Mouse (Mus musculus) liver, embryonic 14.5 days (tissue): ENCODE results near the gene Gm13696. TPM values are rescaled to one million over a fixed set of nuclear protein-coding genes. Genes with fewer than 3 reads are reported as not detected.
"Not testable (repeated sequence)": the region's sequence is repeated elsewhere in the genome, so short reads cannot be mapped to it uniquely, and the experiment has no call there.

Source experiments
- ATAC-seq: fragments of 200-750 bp; cut with Nextera tagmentation; 2 replicates; pipeline ENCODE4 v1.8.0; 2017; ENCODE audit warnings: moderate number of reproducible peaks, mild to moderate bottlenecking, moderate library complexity; ENCODE audit not compliant: insufficient read depth
- DNase-seq, 3 experiments: peaks; one replicate each; pipeline ENCODE4 v3.0.0-alpha.2; 2012 to 2013; ENCODE audit warnings: low read depth in 3 of 3, low spot score in 3 of 3
- H3K27ac ChIP-seq: fragments of 300-500 bp; sonication (generic); 2 replicates; pipeline ENCODE4 v1.5.1; 2014; ENCODE audit warnings: moderate library complexity, mild to moderate bottlenecking, control low read depth, inconsistent platforms
- H3K27me3 ChIP-seq: fragments of 300-500 bp; sonication (generic); 2 replicates; pipeline ENCODE4 v1.6.1; 2014; ENCODE audit warnings: mild to moderate bottlenecking, low read length, moderate library complexity; ENCODE audit not compliant: control insufficient read depth, insufficient read depth
- H3K36me3 ChIP-seq: fragments of 300-500 bp; sonication (generic); replicated peaks from 2 replicates; pipeline ENCODE4 v1.6.1; 2014; ENCODE audit warnings: low read depth; ENCODE audit not compliant: control insufficient read depth, insufficient read depth
- H3K4me1 ChIP-seq, 2 experiments: fragments of 200-500 bp in 1 of 2; fragments of 300-500 bp in 1 of 2; sonication (generic) in 1 of 2; replicated peaks; 2 replicates each; pipeline ENCODE4 v1.6.1; 2012 to 2014; ENCODE audit warnings: antibody characterized with exemption in 1 of 2, inconsistent platforms in 1 of 2, low read length in 1 of 2; ENCODE audit not compliant: control insufficient read depth in 2 of 2, insufficient read depth in 2 of 2
- H3K4me2 ChIP-seq: fragments of 300-500 bp; sonication (generic); 2 replicates; pipeline ENCODE4 v1.6.1; 2014; ENCODE audit warnings: low read depth, mild to moderate bottlenecking, control low read depth, moderate library complexity
- H3K4me3 ChIP-seq, 2 experiments: fragments of 200-500 bp in 1 of 2; fragments of 300-500 bp in 1 of 2; sonication (generic) in 1 of 2; 2 replicates each; pipeline ENCODE4 v1.5.1; 2012 to 2014; ENCODE audit warnings: low read depth in 2 of 2, low read length in 2 of 2, mild to moderate bottlenecking in 2 of 2, control low read depth in 1 of 2, inconsistent platforms in 1 of 2, moderate library complexity in 1 of 2; ENCODE audit not compliant: insufficient read depth in 1 of 2
- H3K9ac ChIP-seq: fragments of 300-500 bp; sonication (generic); replicated peaks from 2 replicates; pipeline ENCODE4 v1.6.1; 2014; ENCODE audit warnings: mild to moderate bottlenecking, control low read depth, moderate library complexity
- H3K9me3 ChIP-seq: fragments of 300-500 bp; sonication (generic); 2 replicates; pipeline ENCODE4 v1.6.1; 2016; ENCODE audit warnings: low read length, mixed read lengths; ENCODE audit not compliant: control insufficient read depth
- CTCF ChIP-seq: IDR thresholded peaks from 2 replicates; pipeline ENCODE4 v1.5.1; 2016; ENCODE audit warnings: antibody characterized with exemption, low read depth, control low read depth
- EP300 ChIP-seq: IDR thresholded peaks from 2 replicates; pipeline ENCODE4 v1.6.1; 2016; ENCODE audit warnings: antibody characterized with exemption, low read depth
- WGBS: fragments of 180-500 bp; shearing (Covaris S2); extraction: QIAGEN DNeasy Blood & Tissue Kit; methylation state at CpG from one replicate; pipeline ENCODE4 v1.1.7; 2014; ENCODE audit not compliant: insufficient replicate concordance; 5-methylcytosine and 5-hydroxymethylcytosine counted together
- polyA plus RNA-seq, 2 experiments: library from polyadenylated mRNA; depleted of rRNA in 1 of 2; stranded (reverse) in 1 of 2; unstranded in 1 of 2; fragments of >200 nt; fragmentation: Nextera tagmentation in 1 of 2; extraction: Ambion mirVana in 1 of 2; gene quantifications; 2 replicates each; pipeline versions ENCODE4 v1.2.1 to v1.2.3; 2012 to 2014

Gm13696 gene
- polyA plus RNA-seq (2012; rRNA removed): not detected in 2 replicates
- not detected in 2 replicates for polyA plus RNA-seq (2014; fragmentation: Nextera tagmentation; extraction: Ambion mirVana)

- not testable (repeated sequence) for H3K27me3 ChIP-seq, H3K9me3 ChIP-seq, H3K36me3 ChIP-seq, DNase-seq, H3K4me2 ChIP-seq, H3K9ac ChIP-seq, H3K27ac ChIP-seq, H3K4me1 ChIP-seq, ATAC-seq, H3K4me3 ChIP-seq
- no CpG with 5 or more reads among the region's 6 CpGs for WGBS
Measured at GRCm38 (mm10) chr2:83972823-83973222, at the start of gene Gm13696. Gene Gm13696, plus strand, starts transcription at chr2:83973123.

GRCm38 (mm10) chr2:83929478-83930088, 43.3 kb upstream of the Gm13696 start:
- H3K9ac ChIP-seq: no peak overlapping the region
- ATAC-seq (no peak), DNase-seq (no peak)
- TF ChIP-seq CTCF (no peak), EP300 (no peak)
- H3K36me3 ChIP-seq: no peaks in the 10 kb centered on the region
- no peak overlapping the region for H3K27ac ChIP-seq
- H3K9me3 ChIP-seq: no peaks in the 10 kb centered on the region
- 14% methylated on average over 2 of the region's 2 CpGs for WGBS
- H3K4me3 ChIP-seq: no peak overlapping the region
- H3K4me2 ChIP-seq: no peak overlapping the region
- no peaks in the 10 kb centered on the region for H3K4me1 ChIP-seq
- no peaks in the 10 kb centered on the region for H3K27me3 ChIP-seq

GRCm38 (mm10) chr2:83940931-83941361, 32.0 kb upstream of the Gm13696 start, which contains the start of gene Zswim2:
Gene Zswim2, minus strand, starts transcription at chr2:83941228.
- H3K4me1 ChIP-seq: no peaks in the 10 kb centered on the region; a peak in 1 of 4 replicates
- no peak for DNase-seq
- H3K4me3 ChIP-seq: no peak within 1 kb of the TSS
- no peaks in the 10 kb centered on the region for H3K9me3 ChIP-seq
- 2% methylated on average over 20 of the region's 20 CpGs for WGBS
- TF ChIP-seq EP300 (no peak), CTCF (no peak)
- H3K27me3 ChIP-seq: no peaks in the 10 kb centered on the region
- no peak within 1 kb of the TSS for H3K9ac ChIP-seq
- H3K4me2 ChIP-seq: no peak within 1 kb of the TSS; the same call in 1 of the 2 replicates
- no peaks in the 10 kb centered on the region for H3K36me3 ChIP-seq
- H3K27ac ChIP-seq: no peak within 1 kb of the TSS
- no peak for ATAC-seq

GRCm38 (mm10) chr2:83941378-83941777, 31.5 kb upstream of the Gm13696 start:
- TF ChIP-seq CTCF (no peak), EP300 (no peak)
- DNase-seq: no peak
- no peaks in the 10 kb centered on the region for H3K27me3 ChIP-seq

GRCm38 (mm10) chr2:83941792-83942191, 31.1 kb upstream of the Gm13696 start:
- Histone ChIP-seq H3K4me2 (no peak overlapping the region), H3K27ac (no peak overlapping the region), H3K36me3 (no peaks in the 10 kb centered on the region), H3K4me3 (no peak overlapping the region), H3K9ac (no peak overlapping the region), H3K27me3 (no peaks in the 10 kb centered on the region), H3K9me3 (no peaks in the 10 kb centered on the region), H3K4me1 (no peaks in the 10 kb centered on the region; a peak in 1 of 4 replicates)
- WGBS: 6% methylated on average over 4 of the region's 4 CpGs
- TF ChIP-seq EP300: no peak
- TF ChIP-seq CTCF: no peak
- DNase-seq (no peak), ATAC-seq (no peak)

More at GRCm38 (mm10) chr2:83941378-83941777, 31.5 kb upstream of the Gm13696 start:
- Histone ChIP-seq H3K9ac (no peak overlapping the region), H3K27ac (no peak overlapping the region), H3K4me3 (no peak overlapping the region), H3K4me1 (no peaks in the 10 kb centered on the region; a peak in 1 of 4 replicates), H3K36me3 (no peaks in the 10 kb centered on the region), H3K9me3 (no peaks in the 10 kb centered on the region), H3K4me2 (no peak overlapping the region)
- ATAC-seq: no peak
- WGBS: 15% methylated on average over 3 of the region's 3 CpGs

GRCm38 (mm10) chr2:83955393-83955792, 17.5 kb upstream of the Gm13696 start, which contains the start of gene Gm13698:
Gene Gm13698, plus strand, starts transcription at chr2:83955693.
- not testable (repeated sequence) for H3K4me1 ChIP-seq, H3K9me3 ChIP-seq, H3K4me3 ChIP-seq, DNase-seq, H3K9ac ChIP-seq, ATAC-seq, H3K4me2 ChIP-seq, H3K27me3 ChIP-seq, H3K27ac ChIP-seq, H3K36me3 ChIP-seq
- no CpG with 5 or more reads among the region's 6 CpGs for WGBS

- not testable (repeated sequence) for H3K27me3 ChIP-seq, H3K4me1 ChIP-seq, H3K36me3 ChIP-seq, H3K4me3 ChIP-seq, H3K9me3 ChIP-seq, H3K4me2 ChIP-seq, H3K9ac ChIP-seq, ATAC-seq, H3K27ac ChIP-seq, DNase-seq
- WGBS: no CpG with 5 or more reads among the region's 6 CpGs
Measured at GRCm38 (mm10) chr2:83961203-83961602, 11.7 kb upstream of the Gm13696 start, which contains the start of gene Gm13693. Gene Gm13693, plus strand, starts transcription at chr2:83961503.
